Mouse (Mus musculus): ENCODE measurements around the gene Pdzrn3. TPM values are rescaled to one million over a fixed set of nuclear protein-coding genes. Genes with fewer than 3 reads are reported as not detected.

The Pdzrn3 gene
- total RNA-seq, 1 experiment, result 3.8 TPM

GRCm38 (mm10) chr6:101218197-101218596 lies 159.5 kb downstream of the Pdzrn3 start:
- no peak for DNase-seq (ENCODE audit: low read depth, low spot score)
- TF ChIP-seq HCFC1 (IDR thresholded peaks at IDR 0.05; ENCODE audit: borderline replicate concordance, insufficient read depth, low read length), result no peak
- TF ChIP-seq CHD2 (IDR thresholded peaks at IDR 0.05; ENCODE audit: low read depth, low read length), result no peak
- TF ChIP-seq ZNF384 (IDR thresholded peaks at IDR 0.05; ENCODE audit: low read depth, low read length), result no peak
- TF ChIP-seq MAFK (IDR thresholded peaks at IDR 0.05; ENCODE audit: insufficient read depth, low read depth, low read length), result no peak
- TF ChIP-seq ZC3H11A (IDR thresholded peaks at IDR 0.05; ENCODE audit: borderline replicate concordance, low read depth, low read length), result no peak
- no peaks in the 10 kb centered on the region for H3K9me3 ChIP-seq (ENCODE audit: control insufficient read depth, insufficient read depth, low read depth, low read length)
- in situ Hi-C loops (cut with MboI; ENCODE audit: low sequenced_read_pairs in 2 of 2, unreplicated experiment in 2 of 2), result no loop called here
- no peak overlapping the region for H3K9ac ChIP-seq (ENCODE audit: insufficient read depth, low read depth, low read length, poor library complexity, severe bottlenecking)
- H3K27ac ChIP-seq (ENCODE audit: insufficient read depth, low read depth, low read length, poor library complexity, severe bottlenecking), result no peak overlapping the region
- no peaks in the 10 kb centered on the region for H3K4me1 ChIP-seq (ENCODE audit: control insufficient read depth in 2 of 2, insufficient read depth in 2 of 2, low read length in 2 of 2, poor library complexity in 1 of 2)
- H3K36me3 ChIP-seq (ENCODE audit: control insufficient read depth, insufficient read depth, low read length, poor library complexity, severe bottlenecking), result no peaks in the 10 kb centered on the region
- H3K4me3 ChIP-seq (ENCODE audit: insufficient read depth in 1 of 2, low read depth in 1 of 2, low read length in 2 of 2, poor library complexity in 1 of 2, severe bottlenecking in 1 of 2), result no peak overlapping the region

GRCm38 (mm10) chr6:101217756-101218155 lies 159.9 kb downstream of the Pdzrn3 start:
- no peak overlapping the region for H3K9ac ChIP-seq (ENCODE audit: insufficient read depth, low read depth, low read length, poor library complexity, severe bottlenecking)
- no peaks in the 10 kb centered on the region for H3K36me3 ChIP-seq (ENCODE audit: control insufficient read depth, insufficient read depth, low read length, poor library complexity, severe bottlenecking)
- no peaks in the 10 kb centered on the region for H3K4me1 ChIP-seq (ENCODE audit: control insufficient read depth in 2 of 2, insufficient read depth in 2 of 2, low read length in 2 of 2, poor library complexity in 1 of 2)
- H3K27ac ChIP-seq (ENCODE audit: insufficient read depth, low read depth, low read length, poor library complexity, severe bottlenecking), result no peak overlapping the region
- in situ Hi-C loops (cut with MboI; ENCODE audit: low sequenced_read_pairs in 2 of 2, unreplicated experiment in 2 of 2), result no loop called here
- no peak for TF ChIP-seq CHD2 (IDR thresholded peaks at IDR 0.05; ENCODE audit: low read depth, low read length)
- TF ChIP-seq ZNF384 (IDR thresholded peaks at IDR 0.05; ENCODE audit: low read depth, low read length), result no peak
- TF ChIP-seq HCFC1 (IDR thresholded peaks at IDR 0.05; ENCODE audit: borderline replicate concordance, insufficient read depth, low read length), result no peak
- no peak for TF ChIP-seq ZC3H11A (IDR thresholded peaks at IDR 0.05; ENCODE audit: borderline replicate concordance, low read depth, low read length)
- no peak for TF ChIP-seq MAFK (IDR thresholded peaks at IDR 0.05; ENCODE audit: insufficient read depth, low read depth, low read length)
- H3K9me3 ChIP-seq (ENCODE audit: control insufficient read depth, insufficient read depth, low read depth, low read length), result no peaks in the 10 kb centered on the region
- H3K4me3 ChIP-seq (ENCODE audit: insufficient read depth in 1 of 2, low read depth in 1 of 2, low read length in 2 of 2, poor library complexity in 1 of 2, severe bottlenecking in 1 of 2), result no peak overlapping the region
- DNase-seq (ENCODE audit: low read depth, low spot score), result no peak

GRCm38 (mm10) chr6:101215436-101215791 lies 162.3 kb downstream of the Pdzrn3 start:
- no peak for TF ChIP-seq ZC3H11A (IDR thresholded peaks at IDR 0.05; ENCODE audit: borderline replicate concordance, low read depth, low read length)
- TF ChIP-seq CHD2 (IDR thresholded peaks at IDR 0.05; ENCODE audit: low read depth, low read length), result no peak
- TF ChIP-seq ZNF384 (IDR thresholded peaks at IDR 0.05; ENCODE audit: low read depth, low read length), result no peak
- TF ChIP-seq HCFC1 (IDR thresholded peaks at IDR 0.05; ENCODE audit: borderline replicate concordance, insufficient read depth, low read length), result no peak
- TF ChIP-seq MAFK (IDR thresholded peaks at IDR 0.05; ENCODE audit: insufficient read depth, low read depth, low read length), result no peak
- DNase-seq (ENCODE audit: low read depth, low spot score), result no peak
- Histone ChIP-seq H3K9me3 (ENCODE audit: control insufficient read depth, insufficient read depth, low read depth, low read length) (no peaks in the 10 kb centered on the region), H3K4me1 (ENCODE audit: control insufficient read depth in 2 of 2, insufficient read depth in 2 of 2, low read length in 2 of 2, poor library complexity in 1 of 2) (no peaks in the 10 kb centered on the region), H3K36me3 (ENCODE audit: control insufficient read depth, insufficient read depth, low read length, poor library complexity, severe bottlenecking) (no peaks in the 10 kb centered on the region), H3K27ac (ENCODE audit: insufficient read depth, low read depth, low read length, poor library complexity, severe bottlenecking) (no peak overlapping the region), H3K4me3 (ENCODE audit: insufficient read depth in 1 of 2, low read depth in 1 of 2, low read length in 2 of 2, poor library complexity in 1 of 2, severe bottlenecking in 1 of 2) (no peak overlapping the region), H3K9ac (ENCODE audit: insufficient read depth, low read depth, low read length, poor library complexity, severe bottlenecking) (no peak overlapping the region)
- in situ Hi-C loops (cut with MboI; ENCODE audit: low sequenced_read_pairs in 2 of 2, unreplicated experiment in 2 of 2), result no loop called here

- Histone ChIP-seq H3K27ac (ENCODE audit: insufficient read depth, low read depth, low read length, poor library complexity, severe bottlenecking) (no peak overlapping the region), H3K4me3 (ENCODE audit: insufficient read depth in 1 of 2, low read depth in 1 of 2, low read length in 2 of 2, poor library complexity in 1 of 2, severe bottlenecking in 1 of 2) (no peak overlapping the region), H3K9me3 (ENCODE audit: control insufficient read depth, insufficient read depth, low read depth, low read length) (no peaks in the 10 kb centered on the region), H3K4me1 (ENCODE audit: control insufficient read depth in 2 of 2, insufficient read depth in 2 of 2, low read length in 2 of 2, poor library complexity in 1 of 2) (no peaks in the 10 kb centered on the region), H3K9ac (ENCODE audit: insufficient read depth, low read depth, low read length, poor library complexity, severe bottlenecking) (no peak overlapping the region), H3K36me3 (ENCODE audit: control insufficient read depth, insufficient read depth, low read length, poor library complexity, severe bottlenecking) (no peaks in the 10 kb centered on the region)
- in situ Hi-C loops (cut with MboI; ENCODE audit: low sequenced_read_pairs in 2 of 2, unreplicated experiment in 2 of 2), result no loop called here
- TF ChIP-seq HCFC1 (IDR thresholded peaks at IDR 0.05; ENCODE audit: borderline replicate concordance, insufficient read depth, low read length) (no peak), MAFK (IDR thresholded peaks at IDR 0.05; ENCODE audit: insufficient read depth, low read depth, low read length) (no peak), CHD2 (IDR thresholded peaks at IDR 0.05; ENCODE audit: low read depth, low read length) (no peak), ZC3H11A (IDR thresholded peaks at IDR 0.05; ENCODE audit: borderline replicate concordance, low read depth, low read length) (no peak), ZNF384 (IDR thresholded peaks at IDR 0.05; ENCODE audit: low read depth, low read length) (no peak)
- DNase-seq (ENCODE audit: low read depth, low spot score), result no peak
Observed at GRCm38 (mm10) chr6:101214734-101215435, 162.8 kb downstream of the Pdzrn3 start.

Measured in ES-E14 (cell line).